In the genomic region with DNA sequence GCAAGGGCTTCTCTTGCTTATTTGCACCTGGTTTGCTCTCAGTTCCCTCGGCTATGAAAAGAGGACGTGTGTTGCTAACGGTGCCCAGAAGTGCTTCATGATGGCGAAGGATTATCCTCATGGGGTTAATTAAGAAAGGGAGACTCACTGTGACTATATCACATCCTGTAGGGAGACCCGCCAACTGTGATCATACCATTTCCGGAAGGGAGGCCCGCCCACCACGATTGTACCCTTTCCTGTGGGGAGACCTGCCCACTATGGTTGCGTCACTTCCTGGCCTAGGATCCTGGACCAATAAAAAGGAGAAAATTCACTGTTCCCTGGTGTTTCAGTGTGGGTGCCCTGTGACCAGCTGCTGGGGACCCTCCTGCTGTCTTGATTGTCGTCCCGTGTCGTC, we compare ENCODE assay signal across 8 mouse cellular contexts. TPM values are rescaled to one million over a fixed set of nuclear protein-coding genes. Genes with fewer than 3 reads are reported as not detected.
DNase-seq lines count a peak whose midpoint lies in the region; ATAC-seq and TF ChIP-seq lines count a peak whose summit lies in the region.
"Had no signal": no experiment of that assay in that cellular context is flagged by ENCODE, and none has a peak within 500 bp of the region (broad histone marks: within the 10 kb centered on the region; RNA-seq: fewer than 3 reads in every experiment).

No protein-coding gene starts in this region.

- peak; percentile 89 for ATAC-seq in common myeloid progenitor, adult 5-6 weeks (replicated peaks; ENCODE audit: low read depth, poor library complexity, severe bottlenecking)
- ATAC-seq in neutrophil, adult 5-6 weeks (ENCODE audit: extremely low read depth, insufficient number of reproducible peaks, low FRiP score, poor library complexity, severe bottlenecking) = peak; percentile 42; the same call in 1 of the 2 replicates
- no peak for ATAC-seq in activated CD4-positive, CD25-positive, alpha-beta regulatory T cell, adult 4 months

- no peaks in the 10 kb centered on the region for H3K36me3 ChIP-seq in liver, adult 2 months (ENCODE audit: control insufficient read depth, insufficient read depth, low read length)

- no peaks in the 10 kb centered on the region for H3K27me3 ChIP-seq in liver, adult 2 months (ENCODE audit: control insufficient read depth, insufficient read depth, low read length)
- H3K27me3 ChIP-seq: liver, embryonic 13.5 days had no signal

- no peak for TF ChIP-seq POLR2A in liver, adult 2 months (IDR thresholded peaks at IDR 0.05; ENCODE audit: extremely low read depth, insufficient read depth, low read length)

- no peaks in the 10 kb centered on the region for H3K79me2 ChIP-seq in liver, adult 2 months (ENCODE audit: control insufficient read depth, insufficient read depth, low read length)

- H3K27ac ChIP-seq in liver, adult 2 months (replicated peaks; ENCODE audit: insufficient read depth, low read depth, low read length) = 0 out of 2 replicates have a peak overlapping the region, but pooled peaks have one; percentile 2
- H3K27ac ChIP-seq: liver, embryonic 13.5 days had no signal

- 69% methylated on average over 12 of the region's 12 CpGs for WGBS in liver, adult 2 months

- no peak overlapping the region for H3K9ac ChIP-seq in liver, adult 2 months (ENCODE audit: low read depth, low read length)
- H3K9ac ChIP-seq: liver, embryonic 13.5 days had no signal

- no peak overlapping the region for H3K4me3 ChIP-seq in liver, adult 2 months (ENCODE audit: insufficient read depth, low read depth, low read length)
- H3K4me3 ChIP-seq: liver, embryonic 13.5 days had no signal

- no peak for DNase-seq in liver, adult 2 months (ENCODE audit: extremely low read depth, low read depth, low spot score)
- no peak for DNase-seq in liver
- peak; percentile 65 to 72 for DNase-seq in kidney, postnatal 25 days
- no peak for DNase-seq in right cerebral cortex, adult 2 months (ENCODE audit: low spot score in 2 of 2)
- DNase-seq: liver, embryonic 13.5 days had no signal

- no peak for TF ChIP-seq CTCF in liver, adult 2 months (IDR thresholded peaks at IDR 0.05; ENCODE audit: low read depth, low read length)

- H3K4me1 ChIP-seq in liver, adult 2 months (ENCODE audit: control insufficient read depth, insufficient read depth, low read length) = 0 out of 2 replicates have a peak, but pooled peaks cover 2% of the 10 kb centered on the region

RNA-seq across cellular contexts. Expression of a gene that starts 9.3 kb away (rescaled TPM):
- 0.74 and 1.3 TPM in 2 replicates for total RNA-seq in liver, adult 2 months (2014; rRNA removed)
- polyA plus RNA-seq in liver, adult 2 months (2012; rRNA removed) = 0.22 and 0.43 TPM in 2 replicates
- 45.8 and 51.2 TPM in 2 replicates for total RNA-seq in common myeloid progenitor, adult 5-6 weeks (2017)
- 1.5 and 2.0 TPM in 2 replicates for total RNA-seq in neutrophil, adult 5-6 weeks (2017)
- 10 to 100 TPM in 1 of 2 experiments, 1 to 10 TPM in 1; 7.2 to 10.2 TPM for polyA plus RNA-seq in activated CD4-positive, CD25-positive, alpha-beta regulatory T cell, adult 4 months (2017; shearing (Covaris generic))

Comparison
In these comparisons a context has a peak if more than half of its experiments do, and no peak if none do; other contexts are left out.
1. DNase-seq: peak in kidney, postnatal 25 days (2 of 2); none in liver, adult 2 months (single experiment), liver (single experiment) and right cerebral cortex, adult 2 months (0 of 2).
2. RNA of a gene that starts 9.3 kb away (total RNA-seq): 45.8 to 51.2 TPM in common myeloid progenitor, adult 5-6 weeks; 1.5 to 2.0 TPM in neutrophil, adult 5-6 weeks and 0.74 to 1.3 TPM in liver, adult 2 months; every median in the first group is over 10 times any median in the second.